Mouse (Mus musculus) A20 (cell line): ENCODE data around the gene Lrmp.
"Not testable (repeated sequence)": the region's sequence is repeated elsewhere in the genome, so short reads cannot be mapped to it uniquely, and the experiment has no call there.

Experiments
- DNase-seq: peaks from one replicate; pipeline ENCODE4 v3.0.0-alpha.2; 2011; ENCODE audit warnings: low read depth, low spot score

The Lrmp gene

GRCm38 (mm10) chr6:145115476-145116097, at the start of gene Lrmp:
Gene Lrmp, plus strand, starts transcription at chr6:145115653.
- DNase-seq = peak; percentile 77

- no peak for DNase-seq
Observed at GRCm38 (mm10) chr6:145066416-145066815, 49.0 kb upstream of the Lrmp start.

GRCm38 (mm10) chr6:145067679-145068078, 47.8 kb upstream of the Lrmp start:
- no peak for DNase-seq

GRCm38 (mm10) chr6:145069397-145069796, 46.1 kb upstream of the Lrmp start:
- DNase-seq = no peak

- DNase-seq = no peak
Observed at GRCm38 (mm10) chr6:145069921-145070320, 45.5 kb upstream of the Lrmp start.

GRCm38 (mm10) chr6:145074461-145074860, 41.0 kb upstream of the Lrmp start:
- peak; percentile 41 for DNase-seq

GRCm38 (mm10) chr6:145075088-145075547, 40.3 kb upstream of the Lrmp start:
- peak; percentile 79 for DNase-seq

GRCm38 (mm10) chr6:145075548-145076224, 39.8 kb upstream of the Lrmp start, which contains the start of gene Bcat1:
Gene Bcat1, minus strand, starts transcription at chr6:145076184.
- DNase-seq = peak; percentile 90

GRCm38 (mm10) chr6:145076286-145076685, 39.2 kb upstream of the Lrmp start:
- DNase-seq = no peak

GRCm38 (mm10) chr6:145079087-145079759, 36.2 kb upstream of the Lrmp start:
- DNase-seq = no peak

GRCm38 (mm10) chr6:145081721-145082120, 33.7 kb upstream of the Lrmp start:
- DNase-seq = no peak

GRCm38 (mm10) chr6:145084343-145085117, 30.9 kb upstream of the Lrmp start:
- DNase-seq = no peak

GRCm38 (mm10) chr6:145088451-145089113, 26.9 kb upstream of the Lrmp start:
- peak; percentile 68 for DNase-seq

GRCm38 (mm10) chr6:145089373-145089772, 26.1 kb upstream of the Lrmp start:
- peak; percentile 27 for DNase-seq

GRCm38 (mm10) chr6:145090201-145090863, 25.1 kb upstream of the Lrmp start:
- DNase-seq = peak; percentile 89

GRCm38 (mm10) chr6:145090928-145091327, 24.5 kb upstream of the Lrmp start:
- DNase-seq = no peak

- no peak for DNase-seq
Observed at GRCm38 (mm10) chr6:145091998-145092397, 23.5 kb upstream of the Lrmp start.

- not testable (repeated sequence) for DNase-seq
Observed at GRCm38 (mm10) chr6:145093038-145093622, 22.3 kb upstream of the Lrmp start.

- DNase-seq = no peak
Observed at GRCm38 (mm10) chr6:145094431-145094830, 21.0 kb upstream of the Lrmp start.

- DNase-seq = peak; percentile 76
Observed at GRCm38 (mm10) chr6:145100923-145101322, 14.5 kb upstream of the Lrmp start.
